Mouse (Mus musculus): Measurements from ENCODE around the gene H2al1c.
"Not testable (repeated sequence)": the region's sequence is repeated elsewhere in the genome, so short reads cannot be mapped to it uniquely, and the experiment has no call there.

The H2al1c gene

GRCm38 (mm10) chrX:11305355-11305754 is at the start of gene H2al1c:
Gene H2al1c (plus strand): TSS chrX:11305655.
- not testable (repeated sequence) for DNase-seq (ENCODE audit: low read depth)

GRCm38 (mm10) chrX:11264918-11265317 is 40.5 kb upstream of the H2al1c start:
- no peak for DNase-seq (ENCODE audit: low read depth)

GRCm38 (mm10) chrX:11267791-11268190 is 37.7 kb upstream of the H2al1c start:
- DNase-seq (ENCODE audit: low read depth), result no peak

DNA sequence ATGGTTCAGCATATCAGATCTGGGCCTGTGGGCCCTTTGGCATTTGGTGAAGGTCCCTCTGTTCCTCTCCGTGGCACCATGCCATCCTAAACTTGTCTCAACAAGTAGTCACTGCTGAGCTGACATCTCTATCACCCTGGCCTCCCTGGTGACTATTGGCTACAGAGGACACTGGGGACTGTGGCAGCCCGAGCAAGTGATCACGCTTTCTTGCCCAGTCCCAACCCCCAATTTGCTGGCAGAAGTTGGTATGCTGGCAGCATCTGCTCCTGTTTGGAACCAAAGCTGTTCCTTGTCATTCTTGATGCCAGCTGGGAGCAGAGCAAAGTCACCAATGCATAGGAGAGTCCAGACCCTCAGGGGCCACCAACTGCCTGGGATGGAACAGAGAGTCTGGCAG is 36.4 kb upstream of the H2al1c start:
- DNase-seq (ENCODE audit: low read depth), result no peak

DNA sequence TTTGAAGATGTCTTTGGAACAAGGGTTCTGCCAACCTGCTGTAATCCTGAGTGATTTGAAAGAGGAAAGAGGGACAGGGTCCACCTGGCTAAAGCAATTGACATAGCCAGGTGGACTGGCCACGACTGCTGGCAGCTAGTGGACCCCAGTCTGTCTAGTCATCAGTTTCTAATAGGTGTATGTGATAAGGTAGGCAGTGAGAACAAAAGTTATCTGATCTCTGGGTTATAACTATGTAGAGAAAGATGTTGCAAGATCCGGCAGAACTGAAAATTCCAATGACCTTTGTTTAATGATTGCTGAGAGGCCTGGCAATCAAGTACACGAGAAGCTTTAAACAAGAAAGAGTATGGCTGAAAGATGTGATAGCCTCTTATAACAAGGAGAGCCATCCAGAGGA is 32.3 kb upstream of the H2al1c start:
- no peak for DNase-seq (ENCODE audit: low read depth)

DNA sequence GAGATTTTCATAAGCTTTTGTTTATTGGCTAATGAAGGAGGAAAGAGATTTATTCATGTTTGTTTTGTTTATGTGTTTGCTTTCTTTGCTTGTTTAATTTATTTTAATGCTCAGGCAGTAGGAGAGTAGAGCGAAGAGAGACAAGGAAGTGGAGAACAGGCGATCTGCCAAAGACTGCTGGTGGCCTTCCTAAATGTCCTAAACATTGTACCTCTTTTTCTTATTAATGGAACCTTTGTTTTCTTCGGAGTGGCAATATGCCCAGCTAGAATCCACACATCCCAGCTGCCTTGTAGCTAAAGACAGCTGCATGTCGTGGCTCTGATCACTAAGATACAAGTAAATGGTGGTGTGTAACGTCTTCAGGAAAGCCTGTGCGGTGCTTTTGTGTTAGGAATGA is 28.4 kb upstream of the H2al1c start:
- no peak for DNase-seq (ENCODE audit: low read depth)

GRCm38 (mm10) chrX:11280741-11281140 is 24.7 kb upstream of the H2al1c start:
- no peak for DNase-seq (ENCODE audit: low read depth)

GRCm38 (mm10) chrX:11288306-11288882 is 17.1 kb upstream of the H2al1c start:
- no peak for DNase-seq (ENCODE audit: low read depth)

DNA sequence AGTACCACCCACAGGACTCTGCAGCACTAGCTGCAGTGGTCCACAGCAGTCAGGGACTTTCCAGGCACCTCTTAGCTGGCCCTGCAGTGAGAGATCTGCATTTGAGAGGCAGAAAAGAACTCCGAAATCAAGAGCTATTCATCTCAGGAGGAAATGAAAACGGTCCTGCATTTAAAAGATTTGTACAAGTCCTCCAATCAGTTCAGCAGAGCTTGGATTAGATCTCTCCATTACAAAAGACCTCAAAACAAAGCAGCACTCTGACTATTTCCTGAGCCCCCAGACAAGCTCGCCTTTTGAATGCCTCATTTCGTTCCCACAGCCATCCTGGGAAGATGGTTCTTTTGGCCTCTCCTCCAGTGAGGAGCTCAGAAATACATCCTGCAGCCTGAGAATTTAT is 16.2 kb upstream of the H2al1c start:
- no peak for DNase-seq (ENCODE audit: low read depth)

- DNase-seq (ENCODE audit: low read depth), result not testable (repeated sequence)
Measured at GRCm38 (mm10) chrX:11298957-11299356, 6.5 kb upstream of the H2al1c start, which contains the start of gene H2al1a. Gene H2al1a (plus strand): TSS chrX:11299257.

DNA sequence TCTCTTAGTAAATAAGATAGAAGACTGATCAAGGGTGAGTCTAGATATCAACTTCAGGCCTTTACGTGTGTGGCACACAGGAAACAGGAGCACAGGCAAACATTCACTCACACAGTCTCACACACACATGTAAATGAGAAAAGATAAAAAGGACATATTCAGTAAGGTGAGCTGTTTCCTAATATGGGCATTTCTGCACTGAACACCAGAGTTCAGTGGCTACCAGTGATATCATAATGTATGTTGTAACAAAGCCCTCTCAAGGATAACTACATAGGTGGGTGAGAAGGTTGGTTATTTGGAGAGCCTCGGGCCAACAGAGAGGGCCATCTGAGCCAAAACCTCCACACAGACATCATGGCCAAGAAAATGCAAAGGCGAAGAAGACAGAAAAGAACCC is 3.3 kb upstream of the H2al1c start, which contains the start of gene H2al1b:
H2al1b (plus strand) TSS at position 301 of the 400 bp plus-strand sequence.
- DNase-seq (ENCODE audit: low read depth), result not testable (repeated sequence)

DNA sequence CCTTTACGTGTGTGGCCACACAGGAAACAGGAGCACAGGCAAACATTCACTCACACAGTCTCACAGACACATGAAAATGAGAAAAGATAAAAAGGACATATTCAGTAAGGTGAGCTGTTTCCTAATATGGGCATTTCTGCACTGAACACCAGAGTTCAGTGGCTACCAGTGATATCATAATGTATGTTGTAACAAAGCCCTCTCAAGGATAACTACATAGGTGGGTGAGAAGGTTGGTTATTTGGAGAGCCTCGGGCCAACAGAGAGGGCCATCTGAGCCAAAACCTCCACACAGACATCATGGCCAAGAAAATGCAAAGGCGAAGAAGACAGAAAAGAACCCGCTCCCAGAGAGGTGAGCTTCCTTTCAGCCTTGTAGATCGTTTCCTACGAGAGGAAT is 3.1 kb downstream of the H2al1c start, which contains the start of gene H2al1d:
H2al1d (plus strand) TSS at position 301 of the 400 bp plus-strand sequence.
- not testable (repeated sequence) for DNase-seq (ENCODE audit: low read depth)

- DNase-seq (ENCODE audit: low read depth), result not testable (repeated sequence)
Measured at GRCm38 (mm10) chrX:11311634-11312033, 6.2 kb downstream of the H2al1c start, which contains the start of gene H2al1e. Gene H2al1e (plus strand): TSS chrX:11311934.

GRCm38 (mm10) chrX:11314858-11315257 is 9.4 kb downstream of the H2al1c start, which contains the start of gene H2al1f:
Gene H2al1f (plus strand): TSS chrX:11315158.
- not testable (repeated sequence) for DNase-seq (ENCODE audit: low read depth)

- DNase-seq (ENCODE audit: low read depth), result not testable (repeated sequence)
Measured at GRCm38 (mm10) chrX:11317956-11318355, 12.5 kb downstream of the H2al1c start, which contains the start of gene H2al1g. Gene H2al1g (plus strand): TSS chrX:11318256.

GRCm38 (mm10) chrX:11321192-11321591 is 15.7 kb downstream of the H2al1c start, which contains the start of gene H2al1h:
Gene H2al1h (plus strand): TSS chrX:11321492.
- not testable (repeated sequence) for DNase-seq (ENCODE audit: low read depth)

- DNase-seq (ENCODE audit: low read depth), result not testable (repeated sequence)
Measured at GRCm38 (mm10) chrX:11324359-11324758, 18.9 kb downstream of the H2al1c start, which contains the start of gene H2al1i. Gene H2al1i (plus strand): TSS chrX:11324659.

DNA sequence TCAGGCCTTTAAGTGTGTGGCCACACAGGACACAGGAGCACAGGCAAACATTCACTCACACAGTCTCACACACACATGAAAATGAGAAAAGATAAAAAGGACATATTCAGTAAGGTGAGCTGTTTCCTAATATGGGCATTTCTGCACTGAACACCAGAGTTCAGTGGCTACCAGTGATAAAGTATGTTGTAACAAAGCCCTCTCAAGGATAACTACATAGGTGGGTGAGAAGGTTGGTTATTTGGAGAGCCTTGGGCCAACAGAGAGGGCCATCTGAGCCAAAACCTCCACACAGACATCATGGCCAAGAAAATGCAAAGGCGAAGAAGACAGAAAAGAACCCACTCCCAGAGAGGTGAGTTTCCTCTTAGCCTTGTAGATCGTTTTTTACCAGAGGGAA is 22.1 kb downstream of the H2al1c start, which contains the start of gene H2al1j:
H2al1j (plus strand) TSS at position 301 of the 400 bp plus-strand sequence.
- not testable (repeated sequence) for DNase-seq (ENCODE audit: low read depth)

DNA sequence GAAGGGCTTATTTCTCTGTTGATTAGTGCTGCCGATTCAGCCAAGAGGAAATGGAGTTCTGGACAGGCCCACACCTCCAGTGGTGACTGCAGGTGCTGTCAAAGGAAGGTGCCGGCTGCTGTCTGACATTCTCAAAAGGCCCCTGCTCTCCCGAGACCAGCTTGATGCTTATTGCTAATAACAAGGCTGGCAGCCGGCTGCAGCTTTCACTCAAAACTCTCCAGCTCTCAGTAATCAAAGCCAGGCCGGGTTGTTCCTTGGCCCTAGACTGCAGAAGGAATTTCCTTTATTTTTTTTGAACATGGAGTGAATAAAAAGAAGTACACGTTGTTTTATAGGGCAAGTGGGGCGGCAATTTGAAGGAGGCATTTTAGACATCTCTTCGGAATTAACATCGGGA is 40.3 kb downstream of the H2al1c start:
- no peak for DNase-seq (ENCODE audit: low read depth)

DNA sequence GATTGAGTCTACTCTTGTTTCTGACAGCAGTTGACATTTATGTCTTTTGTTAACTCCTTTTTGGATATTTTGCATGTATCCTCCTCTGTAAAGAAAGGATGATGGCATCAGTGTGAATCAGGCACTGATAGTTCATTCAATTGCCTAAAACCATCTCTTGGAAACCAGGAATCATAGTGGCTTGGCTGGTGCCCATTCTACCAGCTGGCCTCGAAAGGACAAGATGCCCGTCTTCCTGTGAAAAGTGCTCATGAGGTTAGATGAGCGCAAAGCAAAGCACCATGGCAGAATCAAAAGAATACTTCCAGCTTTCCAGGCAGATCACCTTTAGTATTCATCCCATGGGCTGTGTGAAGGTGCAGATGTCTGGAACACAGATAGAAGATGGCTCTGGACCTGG is 41.3 kb downstream of the H2al1c start:
- no peak for DNase-seq (ENCODE audit: low read depth)
